Mouse (Mus musculus) hindbrain, embryonic 14.5 days (tissue): ENCODE results near the gene Msrb1. TPM values are rescaled to one million over a fixed set of nuclear protein-coding genes. Genes with fewer than 3 reads are reported as not detected.

Experiments
- ATAC-seq: fragments of 200-750 bp; cut with Nextera tagmentation; 2 replicates; pipeline ENCODE4 v1.8.0; 2017; ENCODE audit warnings: moderate number of reproducible peaks, mild to moderate bottlenecking, moderate TSS enrichment, moderate library complexity; ENCODE audit not compliant: low FRiP score
- DNase-seq: peaks from one replicate; pipeline ENCODE4 v3.0.0-alpha.2; 2015; ENCODE audit warnings: low spot score
- H3K27ac ChIP-seq: fragments of 300-500 bp; sonication (generic); 2 replicates; pipeline ENCODE4 v1.5.1; 2014; ENCODE audit warnings: mild to moderate bottlenecking, moderate library complexity
- H3K27me3 ChIP-seq: fragments of 300-500 bp; sonication (generic); 2 replicates; pipeline ENCODE4 v1.6.1; 2014; ENCODE audit warnings: mild to moderate bottlenecking, low read length, mixed read lengths; ENCODE audit not compliant: control insufficient read depth, insufficient read depth
- H3K36me3 ChIP-seq: fragments of 300-500 bp; sonication (generic); replicated peaks from 2 replicates; pipeline ENCODE4 v1.6.1; 2014; ENCODE audit not compliant: control insufficient read depth, insufficient read depth
- H3K4me1 ChIP-seq: fragments of 300-500 bp; sonication (generic); replicated peaks from 2 replicates; pipeline ENCODE4 v1.6.1; 2014; ENCODE audit warnings: antibody characterized with exemption, low read length, mixed read lengths; ENCODE audit not compliant: control insufficient read depth, insufficient read depth
- H3K4me2 ChIP-seq: fragments of 300-500 bp; sonication (generic); replicated peaks from 2 replicates; pipeline ENCODE4 v1.6.1; 2014; ENCODE audit warnings: mild to moderate bottlenecking, moderate library complexity
- H3K4me3 ChIP-seq: fragments of 300-500 bp; sonication (generic); replicated peaks from 2 replicates; pipeline ENCODE4 v1.5.1; 2014; ENCODE audit warnings: mild to moderate bottlenecking, low read length
- H3K9ac ChIP-seq: fragments of 300-500 bp; sonication (generic); 2 replicates; pipeline ENCODE4 v1.6.1; 2014
- H3K9me3 ChIP-seq: fragments of 300-500 bp; sonication (generic); 2 replicates; pipeline ENCODE4 v1.6.1; 2016; ENCODE audit warnings: low read length; ENCODE audit not compliant: control insufficient read depth
- WGBS: fragments of 180-500 bp; shearing (Covaris S2); extraction: QIAGEN DNeasy Blood & Tissue Kit; methylation state at CpG from one replicate; pipeline ENCODE4 v1.1.7; 2014; 5-methylcytosine and 5-hydroxymethylcytosine counted together
- polyA plus RNA-seq: library from polyadenylated mRNA; unstranded; fragments of >200 nt; fragmentation: Nextera tagmentation; extraction: Ambion mirVana; gene quantifications from 2 replicates; pipeline ENCODE4 v1.2.1, GENCODE M21; 2014

Msrb1 gene
- polyA plus RNA-seq, 1 experiment from 2014 or later, result 22.4 TPM

GRCm38 (mm10) chr17:24724184-24724583, 12.3 kb upstream of the Msrb1 start, which contains the start of gene Ndufb10:
TSS of gene Ndufb10 (minus strand) at chr17:24724478.
- Histone ChIP-seq H3K4me1 (peaks cover 24% of the 10 kb centered on the region), H3K27ac (peak within 1 kb of the TSS; percentile 78), H3K27me3 (no peaks in the 10 kb centered on the region), H3K36me3 (peaks cover 15% of the 10 kb centered on the region), H3K4me2 (peak within 1 kb of the TSS; percentile 96), H3K4me3 (peak within 1 kb of the TSS; percentile 77), H3K9me3 (no peaks in the 10 kb centered on the region), H3K9ac (peak within 1 kb of the TSS; percentile 94)
- under 1% methylated on average over 30 of the region's 30 CpGs for WGBS
- DNase-seq, result peak; percentile 98
- peak; percentile 71 for ATAC-seq

- 78% methylated on average over 3 of the region's 3 CpGs for WGBS
- ATAC-seq, result no peak
These were observed 10.6 kb upstream of the Msrb1 start for GRCm38 (mm10) chr17:24725637-24726390.

GRCm38 (mm10) chr17:24727618-24728017, 8.8 kb upstream of the Msrb1 start, which contains the start of gene Rpl3l:
TSS of gene Rpl3l (plus strand) at chr17:24727820.
- Histone ChIP-seq H3K36me3 (no peaks in the 10 kb centered on the region), H3K27me3 (no peaks in the 10 kb centered on the region), H3K9me3 (no peaks in the 10 kb centered on the region), H3K4me2 (no peak within 1 kb of the TSS), H3K4me3 (no peak within 1 kb of the TSS), H3K4me1 (peaks cover 9% of the 10 kb centered on the region), H3K27ac (no peak within 1 kb of the TSS), H3K9ac (no peak within 1 kb of the TSS)
- DNase-seq (no peak), ATAC-seq (no peak)
- 82% methylated on average over 2 of the region's 2 CpGs for WGBS

More at GRCm38 (mm10) chr17:24725637-24726390, 10.6 kb upstream of the Msrb1 start:
- no peaks in the 10 kb centered on the region for H3K9me3 ChIP-seq
- H3K4me2 ChIP-seq, result no peak overlapping the region
- H3K4me3 ChIP-seq, result no peak overlapping the region
- H3K4me1 ChIP-seq, result peaks cover 24% of the 10 kb centered on the region
- H3K27ac ChIP-seq, result no peak overlapping the region
- DNase-seq, result no peak
- no peaks in the 10 kb centered on the region for H3K27me3 ChIP-seq
- no peak overlapping the region for H3K9ac ChIP-seq
- H3K36me3 ChIP-seq, result peaks cover 15% of the 10 kb centered on the region

GRCm38 (mm10) chr17:24728184-24728583, 8.3 kb upstream of the Msrb1 start:
- no peak overlapping the region for H3K27ac ChIP-seq
- H3K9me3 ChIP-seq, result no peaks in the 10 kb centered on the region
- no peaks in the 10 kb centered on the region for H3K36me3 ChIP-seq
- H3K4me2 ChIP-seq, result no peak overlapping the region
- H3K4me3 ChIP-seq, result no peak overlapping the region
- H3K27me3 ChIP-seq, result no peaks in the 10 kb centered on the region
- WGBS, result 74% methylated on average over 17 of the region's 17 CpGs
- H3K4me1 ChIP-seq, result peaks cover 4% of the 10 kb centered on the region
- no peak for ATAC-seq
- H3K9ac ChIP-seq, result no peak overlapping the region
- no peak for DNase-seq

GRCm38 (mm10) chr17:24729067-24729466, 7.4 kb upstream of the Msrb1 start:
- Histone ChIP-seq H3K27ac (no peak overlapping the region), H3K9me3 (no peaks in the 10 kb centered on the region), H3K9ac (no peak overlapping the region), H3K27me3 (no peaks in the 10 kb centered on the region), H3K4me2 (no peak overlapping the region), H3K36me3 (no peaks in the 10 kb centered on the region), H3K4me1 (no peaks in the 10 kb centered on the region), H3K4me3 (no peak overlapping the region)
- no peak for ATAC-seq
- no peak for DNase-seq
- WGBS, result 81% methylated on average over 6 of the region's 6 CpGs

- Histone ChIP-seq H3K9me3 (no peaks in the 10 kb centered on the region), H3K36me3 (no peaks in the 10 kb centered on the region), H3K4me3 (no peak overlapping the region), H3K4me2 (no peak overlapping the region), H3K27ac (no peak overlapping the region), H3K4me1 (peaks cover 2% of the 10 kb centered on the region; the same call in 1 of the 2 replicates), H3K27me3 (no peaks in the 10 kb centered on the region), H3K9ac (no peak overlapping the region)
- WGBS, result 79% methylated on average over 14 of the region's 14 CpGs
- ATAC-seq (no peak), DNase-seq (no peak)
These were observed 5.7 kb upstream of the Msrb1 start for GRCm38 (mm10) chr17:24730787-24731186.

GRCm38 (mm10) chr17:24732233-24732935, 4.1 kb upstream of the Msrb1 start:
- H3K4me1 ChIP-seq, result peaks cover 13% of the 10 kb centered on the region; the same call in 1 of the 2 replicates
- H3K27me3 ChIP-seq, result no peaks in the 10 kb centered on the region
- H3K4me2 ChIP-seq, result no peak overlapping the region
- H3K9me3 ChIP-seq, result no peaks in the 10 kb centered on the region
- no peak overlapping the region for H3K9ac ChIP-seq
- H3K4me3 ChIP-seq, result no peak overlapping the region
- H3K36me3 ChIP-seq, result no peaks in the 10 kb centered on the region
- no peak overlapping the region for H3K27ac ChIP-seq
- 78% methylated on average over 12 of the region's 12 CpGs for WGBS
- DNase-seq (no peak), ATAC-seq (no peak)

- H3K9me3 ChIP-seq, result no peaks in the 10 kb centered on the region
- DNase-seq (no peak), ATAC-seq (no peak)
- no peaks in the 10 kb centered on the region for H3K27me3 ChIP-seq
- H3K4me3 ChIP-seq, result no peak overlapping the region
- no peak overlapping the region for H3K27ac ChIP-seq
- H3K36me3 ChIP-seq, result no peaks in the 10 kb centered on the region
- WGBS, result 89% methylated on average over 21 of the region's 21 CpGs
- H3K4me1 ChIP-seq, result peaks cover 13% of the 10 kb centered on the region; the same call in 1 of the 2 replicates
- H3K9ac ChIP-seq, result no peak overlapping the region
- H3K4me2 ChIP-seq, result no peak overlapping the region
These were observed 2.9 kb upstream of the Msrb1 start for GRCm38 (mm10) chr17:24733434-24734050.

- WGBS, result 85% methylated on average over 1 of the region's 1 CpGs
These were observed 1.9 kb upstream of the Msrb1 start for GRCm38 (mm10) chr17:24734513-24734912.

More at GRCm38 (mm10) chr17:24734513-24734912, 1.9 kb upstream of the Msrb1 start:
- 0 out of 2 replicates have a peak, but pooled peaks cover under 1% of the 10 kb centered on the region for H3K36me3 ChIP-seq
- no peaks in the 10 kb centered on the region for H3K27me3 ChIP-seq
- DNase-seq, result no peak
- H3K4me3 ChIP-seq, result no peak overlapping the region
- peaks cover 13% of the 10 kb centered on the region; the same call in 1 of the 2 replicates for H3K4me1 ChIP-seq
- no peaks in the 10 kb centered on the region for H3K9me3 ChIP-seq
- ATAC-seq, result no peak
- no peak overlapping the region for H3K27ac ChIP-seq
- no peak overlapping the region for H3K9ac ChIP-seq
- no peak overlapping the region for H3K4me2 ChIP-seq
